Mouse (Mus musculus) kidney, adult 11 months (tissue): ENCODE measurements around the gene Otud7b.
A peak's percentile ranks its signal among the peaks of the same experiment; 100 is the strongest.

ENCODE experiments used
- DNase-seq: peaks from one replicate; pipeline ENCODE4 v3.0.0; 2022

The Otud7b gene

DNA sequence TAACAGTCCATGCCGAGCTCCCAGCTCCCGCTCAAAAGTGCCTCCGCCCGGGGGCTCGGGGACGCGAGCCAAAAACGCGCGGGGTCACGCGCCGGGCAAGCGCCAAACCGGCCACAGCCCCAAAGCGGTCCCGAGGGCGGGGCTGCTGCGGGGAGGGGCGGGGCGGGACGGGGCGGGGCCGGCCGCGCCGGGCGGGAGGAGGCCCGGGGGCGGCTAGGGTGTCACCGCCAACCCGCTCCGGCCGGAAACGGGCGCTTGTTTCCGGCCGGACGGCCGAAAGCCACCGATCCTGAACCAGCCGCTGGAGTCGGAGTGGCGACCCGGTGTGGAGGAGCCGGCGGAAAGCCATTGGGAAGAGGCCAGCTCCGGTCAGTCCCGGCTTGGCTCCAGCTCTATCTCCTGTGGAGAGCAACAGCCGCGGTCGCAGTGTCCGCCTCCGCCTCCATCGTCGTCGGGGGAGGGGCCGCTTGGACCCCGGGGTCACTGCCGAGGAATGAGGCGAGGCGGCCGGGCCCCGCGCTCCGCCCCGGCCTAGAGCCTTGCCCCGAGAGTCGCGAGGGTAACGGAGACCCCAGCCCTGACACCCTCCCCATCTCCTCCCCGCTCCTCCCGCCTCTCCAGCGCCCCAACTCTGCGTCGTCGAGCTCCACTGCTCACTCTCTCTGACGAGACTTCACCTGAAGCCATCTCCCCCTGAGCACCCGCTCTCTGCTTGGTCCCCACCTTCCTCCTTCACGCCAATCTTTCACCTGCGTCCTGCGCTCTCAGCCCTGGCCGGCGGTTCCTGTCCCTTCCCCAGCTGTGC, at the start of gene Otud7b:
TSS of gene Otud7b (plus strand) at position 267 of the 805 bp plus-strand sequence.
- peak; percentile 82 for DNase-seq

DNA sequence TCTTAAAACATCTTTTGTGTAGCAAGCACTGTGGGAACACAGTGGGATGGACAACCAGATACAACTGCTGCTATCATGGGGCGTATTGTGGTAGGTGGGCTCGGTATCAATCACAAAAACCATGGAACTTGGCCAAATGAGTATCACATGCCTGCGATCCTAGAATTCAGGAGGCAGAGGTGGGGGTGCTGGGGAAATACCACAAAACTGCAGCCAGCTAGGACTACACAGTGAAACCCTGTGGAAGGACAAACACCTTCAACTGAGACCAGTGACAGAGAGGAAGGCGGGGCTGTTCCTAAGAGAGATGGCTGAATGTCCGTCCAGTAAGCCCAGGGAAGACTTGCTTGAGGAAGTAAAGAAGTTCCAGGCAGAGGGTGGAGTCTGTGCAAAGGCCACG, 49.0 kb upstream of the Otud7b start:
- DNase-seq: no peak

DNA sequence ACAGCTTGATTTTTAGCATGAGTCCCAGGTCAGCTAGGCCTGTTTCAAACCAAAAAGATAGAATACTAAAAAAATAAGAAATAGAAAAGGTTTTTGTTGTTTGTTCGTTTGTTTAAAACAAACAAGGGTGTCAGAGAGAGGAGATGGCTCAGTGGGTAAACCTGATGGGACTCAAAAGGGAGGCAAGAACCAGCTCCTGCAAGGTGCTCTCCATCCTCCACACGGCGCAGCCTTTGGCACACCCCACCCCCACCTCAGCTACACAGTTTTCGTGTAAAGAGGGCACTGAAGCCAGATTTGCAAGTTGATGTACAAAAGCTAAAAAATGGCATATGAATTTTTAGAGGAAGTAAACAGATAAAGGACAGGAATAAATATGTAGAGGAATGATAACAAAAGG, 48.3 kb upstream of the Otud7b start:
- DNase-seq: no peak

DNA sequence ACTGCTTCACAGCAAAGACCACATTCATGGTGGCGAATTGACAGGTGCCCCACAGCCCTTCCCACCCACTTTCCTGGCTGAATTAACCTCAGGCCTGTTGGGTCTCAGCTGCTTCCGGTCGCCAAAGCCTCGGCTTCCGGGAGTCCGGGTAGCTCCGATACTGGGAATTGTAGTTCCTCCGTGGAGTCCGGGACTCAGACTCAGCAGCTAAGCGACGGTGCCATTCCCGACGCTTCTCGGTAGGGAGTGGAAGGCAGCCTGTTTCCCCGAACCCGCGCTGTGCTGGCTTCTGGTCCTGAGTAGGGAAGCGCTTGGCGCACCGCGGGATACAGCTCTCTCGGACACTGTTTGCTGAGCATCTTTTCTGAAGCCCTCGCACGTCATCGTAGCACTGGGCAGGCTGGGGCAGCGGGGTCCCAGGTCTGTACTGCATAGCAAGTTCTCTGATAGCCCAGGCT, 46.6 kb upstream of the Otud7b start:
- DNase-seq: peak; percentile 86

DNA sequence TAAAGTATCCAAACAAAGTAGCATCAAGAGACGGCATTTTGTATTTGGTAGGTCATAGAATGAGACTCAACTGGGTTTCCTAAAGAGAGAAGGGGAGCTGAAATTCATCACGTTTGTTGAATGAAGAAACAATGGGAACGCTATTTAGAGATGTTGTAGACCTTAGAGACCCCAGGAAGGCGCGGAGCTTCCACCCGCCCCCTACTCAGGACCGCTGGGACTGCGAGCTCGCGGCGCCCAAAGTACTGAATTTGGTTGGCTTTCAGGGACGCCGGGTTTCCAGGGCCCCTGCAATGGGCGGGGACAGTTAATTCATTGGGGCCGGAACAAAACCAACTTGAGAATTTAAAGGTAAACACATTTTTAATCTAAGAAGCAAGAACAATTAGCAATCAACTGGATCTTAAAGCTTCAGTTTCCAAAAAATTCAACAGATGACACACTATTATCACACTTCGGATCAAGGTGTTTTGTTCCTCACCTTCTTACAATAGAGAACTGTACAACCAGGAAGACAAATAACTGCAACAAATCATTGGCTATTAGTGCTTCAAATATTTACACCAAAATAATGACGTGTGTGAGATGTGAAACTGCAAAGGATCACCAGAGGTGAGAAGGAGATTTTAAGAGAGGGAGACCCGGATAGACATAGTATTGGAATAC, 46.0 kb upstream of the Otud7b start, which contains the start of gene Vps45:
TSS of gene Vps45 (minus strand) at position 236 of the 666 bp plus-strand sequence.
- peak; percentile 66 for DNase-seq

DNA sequence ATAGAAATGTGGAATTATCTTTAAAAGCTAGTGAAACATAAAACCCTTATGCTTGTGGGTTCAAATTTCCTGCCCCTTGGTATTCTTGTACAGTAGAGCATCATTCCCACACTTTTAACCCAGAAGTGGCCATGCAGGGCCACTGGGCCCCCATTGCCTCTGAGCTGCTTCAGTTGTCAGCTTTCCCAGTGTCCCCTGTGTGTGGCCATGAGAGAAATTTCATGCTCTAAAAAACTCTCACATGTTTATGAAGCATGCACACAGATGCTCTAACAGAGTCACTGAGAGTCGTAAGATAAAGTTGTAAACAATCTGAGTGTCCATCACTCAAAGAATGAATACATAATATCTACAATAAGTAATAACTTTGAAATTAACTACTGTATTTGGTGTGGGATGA, 44.2 kb upstream of the Otud7b start:
- no peak for DNase-seq

DNA sequence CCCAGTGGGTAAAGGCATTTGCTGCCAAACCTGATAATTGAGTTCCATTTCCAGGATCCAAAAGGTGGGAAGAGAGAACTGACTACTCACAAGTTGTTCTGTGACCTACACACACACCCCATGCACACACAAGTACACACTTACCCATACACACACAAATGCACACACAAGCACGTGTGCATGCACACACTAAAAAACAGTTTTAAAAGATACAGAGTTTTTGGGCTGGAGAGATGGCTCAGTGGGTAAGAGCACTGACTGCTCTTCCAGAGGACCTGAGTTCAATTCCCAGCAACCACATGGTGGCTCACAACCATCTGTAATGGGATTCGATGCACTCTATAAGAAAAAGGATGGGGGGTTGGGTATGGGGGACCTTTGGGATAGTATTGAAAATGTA, 41.0 kb upstream of the Otud7b start:
- DNase-seq: no peak

DNA sequence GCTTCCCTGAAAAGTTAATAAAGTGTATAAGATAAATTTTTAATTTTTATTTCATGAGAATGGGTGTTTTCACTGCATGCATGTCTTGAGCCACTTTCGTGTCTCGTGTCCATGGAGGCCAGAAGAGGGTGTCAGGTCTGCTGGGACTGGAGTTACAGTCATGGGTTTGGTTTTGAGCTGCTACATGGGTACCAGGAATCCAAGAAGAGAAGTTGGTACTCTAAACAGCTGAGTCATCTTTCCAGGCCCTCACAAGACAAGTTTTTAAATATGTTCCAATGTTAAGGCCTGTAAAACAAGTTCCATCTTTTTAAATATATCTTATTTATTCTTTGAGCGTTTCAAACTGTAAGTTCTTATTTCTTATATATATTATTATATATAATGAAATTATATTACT, 40.1 kb upstream of the Otud7b start:
- no peak for DNase-seq

DNA sequence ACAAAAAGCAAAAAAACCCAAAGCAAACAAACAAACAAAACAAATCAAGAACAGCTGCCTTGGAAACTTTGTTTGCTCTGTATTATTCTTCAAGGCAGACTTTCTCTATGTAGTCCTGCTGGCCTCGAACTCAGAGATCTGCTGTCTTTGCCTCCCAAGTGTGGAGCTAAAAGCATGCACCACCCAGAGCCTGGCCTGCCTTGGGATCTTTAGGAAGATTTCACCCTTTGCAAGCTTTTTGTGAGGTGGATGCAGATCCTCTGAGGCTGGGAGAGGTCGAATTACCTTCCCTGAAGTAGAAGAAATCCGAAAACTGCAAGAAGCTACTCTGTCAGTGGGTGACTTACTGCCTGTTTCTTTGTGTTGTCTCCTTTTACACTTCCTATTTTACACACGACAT, 39.2 kb upstream of the Otud7b start:
- no peak for DNase-seq

DNA sequence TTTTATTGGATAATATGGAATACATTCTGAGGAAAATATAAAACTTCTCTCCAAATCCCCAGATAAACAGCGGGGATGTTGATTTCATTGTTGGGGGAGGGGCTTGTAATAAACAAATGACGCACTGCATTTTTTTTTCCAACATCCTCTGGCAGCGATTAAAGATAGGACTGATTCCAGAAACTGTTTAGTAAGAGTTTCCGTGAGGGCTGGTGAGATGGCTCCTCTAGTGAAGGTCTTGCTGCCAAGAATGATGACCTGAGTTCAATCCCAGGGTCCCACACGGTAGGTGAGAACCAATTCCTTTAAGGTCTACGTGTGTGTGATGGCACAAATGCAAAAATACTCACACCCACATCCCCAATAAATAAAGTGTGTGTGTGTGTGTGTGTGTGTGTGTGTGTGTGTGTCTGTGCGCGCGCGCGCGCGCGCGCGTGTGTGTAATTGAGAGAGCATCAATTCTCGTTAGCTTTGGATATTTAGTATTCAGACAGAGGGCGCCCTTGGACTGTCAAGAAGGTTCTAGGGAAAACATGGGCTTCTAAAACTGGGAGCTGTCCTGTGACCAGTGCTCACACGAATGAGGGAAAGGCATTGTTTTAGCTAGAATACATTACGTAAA, 38.5 kb upstream of the Otud7b start:
- DNase-seq: peak; percentile 24

DNA sequence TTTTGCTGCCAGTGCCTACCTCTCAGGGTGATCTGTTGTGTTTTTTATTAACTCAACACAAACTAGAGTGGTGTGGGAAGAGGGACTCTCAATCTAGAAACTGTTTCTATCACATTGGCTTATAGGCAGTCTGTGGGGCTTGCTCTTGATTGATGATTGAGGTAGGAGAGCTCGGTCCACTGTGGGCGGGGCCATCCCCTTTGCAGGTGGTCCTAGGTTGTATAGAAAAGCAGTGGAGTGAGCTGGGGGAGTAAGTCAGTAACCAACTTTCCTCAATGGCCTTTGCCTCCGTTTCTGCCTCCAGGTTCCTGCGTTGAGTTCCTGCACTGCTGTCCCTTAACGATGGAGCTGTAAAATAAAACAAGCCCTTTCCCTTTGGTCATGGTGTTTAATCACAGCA, 37.6 kb upstream of the Otud7b start:
- DNase-seq: no peak

DNA sequence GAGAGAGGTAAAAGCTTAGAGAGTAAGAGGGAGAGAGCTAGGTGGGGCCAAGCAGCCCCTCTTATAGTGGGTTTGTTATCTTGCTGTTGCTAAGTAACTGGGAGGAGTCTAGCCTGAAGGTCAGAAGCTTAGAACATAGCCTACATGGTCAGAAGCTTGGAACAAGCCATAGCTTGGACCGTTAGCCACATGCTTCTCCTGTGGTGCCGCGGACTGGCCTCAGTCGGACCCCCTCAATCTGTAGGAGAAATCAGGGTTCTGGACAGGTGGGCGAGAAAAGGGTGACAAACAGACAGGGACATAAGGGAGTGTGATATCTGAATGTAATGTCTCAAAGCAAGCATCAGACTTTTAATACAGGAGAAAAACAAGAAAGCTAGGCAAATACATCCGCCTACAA, 35.3 kb upstream of the Otud7b start:
- no peak for DNase-seq

DNA sequence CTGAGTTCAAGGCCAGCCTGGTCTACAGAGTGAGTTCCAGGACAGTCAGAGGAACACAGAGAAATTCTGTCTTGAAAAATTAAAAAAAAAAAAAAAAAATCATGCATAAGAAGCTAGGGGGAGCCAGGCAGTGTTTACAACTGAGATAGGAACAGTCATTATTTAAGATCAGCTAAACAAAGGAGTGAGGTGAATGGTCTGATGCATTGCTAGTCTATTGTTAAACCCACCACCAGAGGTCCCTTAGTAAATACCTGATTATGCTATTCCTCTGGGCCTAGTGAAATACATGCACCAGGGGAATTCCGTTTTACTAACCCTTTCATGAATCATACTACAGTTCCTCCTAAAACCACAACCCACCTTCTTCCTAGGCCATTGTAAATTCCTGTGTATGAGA, 34.8 kb upstream of the Otud7b start:
- DNase-seq: no peak

DNA sequence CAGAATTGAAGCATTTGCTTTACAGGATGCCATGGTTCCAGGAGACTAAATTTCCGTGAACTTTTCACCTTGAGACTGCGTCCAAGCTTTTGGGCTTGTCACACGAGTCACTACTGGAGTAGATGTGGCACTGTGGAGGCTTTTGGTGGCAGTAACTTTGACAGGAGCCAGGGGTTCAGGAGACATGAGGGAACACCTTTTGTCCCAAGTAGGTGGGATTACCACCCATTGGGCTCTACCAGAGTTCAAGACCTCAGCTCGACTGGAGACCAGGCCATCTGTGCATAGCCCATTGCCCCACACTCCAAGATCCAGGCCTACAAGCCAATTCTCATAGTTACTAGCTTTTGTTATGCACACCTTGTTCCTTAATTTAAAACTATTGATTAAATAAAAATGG, 34.1 kb upstream of the Otud7b start:
- no peak for DNase-seq

DNA sequence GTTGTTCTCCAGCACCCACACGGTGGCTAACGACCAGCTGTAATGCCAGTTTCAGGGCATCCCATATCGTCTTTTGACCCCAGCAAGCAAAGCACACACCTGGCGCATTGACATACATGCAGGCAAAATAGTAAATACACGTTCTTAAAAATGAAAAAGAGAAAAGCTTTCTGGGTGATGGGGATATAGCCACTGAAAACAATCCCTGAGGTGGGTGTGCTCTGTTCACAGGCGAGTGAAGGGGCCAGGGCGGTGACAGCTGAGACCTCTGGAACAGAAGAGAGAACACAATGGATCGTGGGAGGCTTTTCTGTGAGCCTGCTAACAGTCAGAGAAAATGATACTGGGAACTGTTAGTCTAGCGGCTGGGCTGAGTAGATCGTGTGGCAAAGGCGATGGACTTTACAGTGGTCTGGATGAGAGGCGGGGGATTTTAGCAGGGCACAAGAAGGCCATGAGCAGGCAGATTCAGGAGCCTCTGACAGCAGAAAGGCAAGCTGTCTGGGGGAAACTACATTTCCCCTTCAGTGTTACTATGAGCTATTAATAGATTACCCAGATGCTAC, 31.3 kb upstream of the Otud7b start:
- DNase-seq: no peak

DNA sequence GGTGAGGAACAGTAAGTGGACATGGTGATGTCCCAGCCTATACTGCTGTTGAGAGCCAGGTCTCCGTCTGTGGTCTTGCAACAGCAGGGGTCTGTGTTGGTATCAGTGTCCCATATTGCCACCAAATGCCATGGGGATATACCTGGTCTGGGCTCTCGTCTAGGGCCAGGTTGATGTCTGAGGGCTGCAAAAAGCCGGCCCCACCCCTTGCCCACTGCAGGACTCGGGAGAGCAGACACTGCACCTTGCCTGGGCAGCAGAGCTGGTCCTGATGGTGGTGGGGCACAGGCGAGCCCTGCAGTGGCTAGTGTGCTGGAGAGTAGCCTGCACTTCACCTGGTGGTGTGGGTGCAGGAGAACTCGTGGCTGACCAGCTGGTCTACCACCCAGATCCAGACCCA, 26.3 kb upstream of the Otud7b start:
- DNase-seq: no peak

DNA sequence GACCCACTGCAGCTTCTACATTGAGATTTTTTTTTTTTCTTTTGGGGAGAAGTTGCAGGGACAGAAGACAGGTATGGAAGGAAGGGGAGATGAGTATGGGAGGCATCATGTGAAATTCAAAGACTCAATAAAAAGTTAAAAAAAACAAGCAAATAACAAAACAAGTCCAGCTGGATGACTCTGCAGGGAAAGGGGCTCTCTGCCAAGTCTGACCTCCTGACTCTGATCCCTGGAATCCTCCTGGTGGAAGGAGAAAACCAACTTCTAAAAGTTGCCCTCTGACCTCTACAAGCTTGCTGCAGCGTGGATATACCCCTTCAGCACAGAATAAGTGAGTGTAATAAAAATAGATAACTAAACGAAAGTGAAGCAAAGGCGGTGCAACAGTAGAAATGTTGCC, 25.6 kb upstream of the Otud7b start:
- no peak for DNase-seq

DNA sequence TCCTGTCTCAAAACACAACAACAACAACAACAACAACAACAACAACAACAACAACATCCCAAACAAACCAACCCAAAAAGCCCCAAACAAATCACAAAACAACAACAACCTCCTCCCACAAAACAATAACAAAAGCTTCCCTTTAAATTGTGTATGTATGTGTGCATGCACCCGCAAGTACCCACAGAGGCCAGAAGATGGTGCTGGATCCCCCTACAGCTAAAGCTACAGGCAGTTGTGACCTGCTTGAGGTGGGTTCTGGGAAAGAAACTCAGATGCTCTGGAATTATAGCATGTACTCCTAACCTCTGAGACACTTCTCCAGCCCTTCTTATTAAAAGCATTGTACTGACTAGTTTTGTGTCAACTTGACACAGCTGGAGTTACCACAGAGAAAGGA, 23.3 kb upstream of the Otud7b start:
- no peak for DNase-seq

DNA sequence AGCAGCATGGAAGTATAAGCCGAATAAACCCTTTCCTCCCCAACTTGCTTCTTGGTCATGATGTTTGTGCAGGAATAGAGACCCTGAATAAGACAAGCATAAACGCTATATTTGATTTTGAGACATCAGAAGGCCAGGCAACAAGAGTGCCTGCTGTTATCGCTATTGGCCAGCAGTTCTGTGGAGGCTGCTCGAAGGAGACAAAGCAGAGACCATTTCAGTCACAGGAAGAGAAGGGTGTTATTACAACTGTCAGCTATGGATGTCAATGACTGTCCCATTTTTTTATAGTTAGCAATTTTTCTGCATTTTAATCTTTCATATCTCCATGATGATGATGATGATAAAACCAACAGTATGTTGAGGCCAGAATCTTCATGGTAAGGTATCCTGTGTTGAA, 22.7 kb upstream of the Otud7b start:
- DNase-seq: no peak

DNA sequence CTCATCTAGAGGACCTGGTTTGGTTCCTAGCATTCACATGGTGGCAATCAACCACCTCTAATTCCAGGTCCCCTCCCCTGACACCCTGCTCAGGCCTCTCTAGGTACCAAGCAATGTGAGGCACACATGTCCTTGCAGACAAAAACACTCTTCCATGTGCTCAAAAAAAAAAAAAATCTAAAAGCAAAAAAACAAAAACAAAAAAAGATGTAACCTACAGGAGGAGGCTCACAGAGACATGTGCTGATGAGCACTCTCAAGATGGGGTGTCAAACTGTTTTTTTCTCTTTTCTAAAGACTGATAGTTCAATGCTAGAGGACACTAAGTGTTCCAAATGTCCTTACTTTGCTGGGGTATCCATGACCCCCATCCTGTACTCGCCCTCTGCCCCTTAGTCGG, 22.2 kb upstream of the Otud7b start:
- no peak for DNase-seq

DNA sequence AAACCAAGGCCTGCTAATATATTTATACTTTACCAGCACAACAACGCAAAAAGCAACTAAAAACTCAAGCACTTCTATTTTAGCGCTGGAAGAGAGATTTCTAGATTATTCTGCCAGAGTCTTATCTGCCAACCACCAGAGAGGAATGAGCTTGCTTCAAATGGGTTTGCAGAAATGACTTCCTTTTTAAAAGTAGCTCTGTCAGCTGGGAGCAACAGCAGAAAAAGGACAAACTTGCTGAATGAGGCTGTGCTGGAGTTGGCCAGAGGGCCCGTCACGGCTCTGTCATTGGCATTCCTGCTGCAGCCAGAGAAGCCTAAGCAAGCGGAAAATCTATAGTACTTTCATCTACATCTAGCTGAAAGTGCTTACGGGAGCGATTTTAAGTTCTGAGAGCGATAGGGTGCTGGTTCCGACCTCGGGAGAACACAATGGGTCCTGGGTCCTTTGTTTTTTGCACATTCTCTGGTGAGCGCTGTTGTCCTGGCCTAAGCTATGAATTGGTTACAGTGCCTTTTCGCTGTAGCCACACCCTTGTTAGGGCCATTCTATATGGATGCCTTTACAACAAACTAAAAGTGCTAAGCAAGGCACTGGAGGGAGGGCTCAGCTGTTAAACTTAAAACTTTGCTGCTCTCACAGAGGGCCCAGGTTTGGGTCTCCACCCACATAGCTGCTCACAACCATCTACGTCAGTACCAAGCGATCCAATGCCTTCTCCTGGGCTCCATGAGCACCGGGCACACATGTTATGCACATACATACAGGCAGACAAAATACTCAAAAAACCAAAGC, 21.4 kb upstream of the Otud7b start:
- DNase-seq: no peak

DNA sequence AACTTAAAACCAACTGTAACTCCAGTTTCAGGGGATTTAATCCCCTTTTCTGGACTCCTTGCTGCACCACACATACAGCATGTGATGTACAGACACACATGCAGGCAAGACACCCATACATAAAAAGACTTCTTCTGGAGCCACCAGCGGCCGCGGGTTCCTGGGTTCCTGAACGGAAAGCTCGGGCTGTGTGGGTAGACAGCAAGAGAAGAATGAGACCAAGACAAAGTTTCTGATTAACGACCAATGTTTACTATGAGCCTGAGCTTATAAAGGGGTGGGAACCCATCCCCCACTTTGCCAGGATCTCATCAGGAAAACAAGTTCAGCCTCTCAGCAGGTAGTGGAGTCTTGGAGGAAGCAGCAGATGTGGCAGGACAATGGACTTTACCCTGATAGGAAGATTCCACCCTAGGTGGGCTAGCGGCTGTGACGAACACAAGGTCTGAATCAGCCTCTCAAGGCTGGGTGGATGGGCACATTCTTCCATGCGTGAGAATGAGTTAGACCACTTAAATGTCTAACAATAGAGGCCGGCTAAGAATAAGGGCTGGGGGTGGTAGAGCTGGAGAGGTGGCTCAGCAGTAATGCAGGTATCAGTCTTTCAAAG, 20.1 kb upstream of the Otud7b start:
- DNase-seq: no peak
